Mouse (Mus musculus) frontal cortex, postnatal 10 days (tissue): ENCODE results near the gene Noxo1.

Experiments
- DNase-seq, 2 experiments: peaks; one replicate each; pipeline ENCODE4 v3.0.0; 2022; ENCODE audit warnings: low spot score in 2 of 2, mixed read lengths in 1 of 2

Gene Noxo1

GRCm38 (mm10) chr17:24739926-24740325 is 43.9 kb downstream of the Noxo1 start:
- no peak for DNase-seq

- DNase-seq = no peak
Observed at GRCm38 (mm10) chr17:24742307-24742706, 46.3 kb downstream of the Noxo1 start.

- DNase-seq = no peak
Observed at GRCm38 (mm10) chr17:24743896-24744295, 47.9 kb downstream of the Noxo1 start.

DNA sequence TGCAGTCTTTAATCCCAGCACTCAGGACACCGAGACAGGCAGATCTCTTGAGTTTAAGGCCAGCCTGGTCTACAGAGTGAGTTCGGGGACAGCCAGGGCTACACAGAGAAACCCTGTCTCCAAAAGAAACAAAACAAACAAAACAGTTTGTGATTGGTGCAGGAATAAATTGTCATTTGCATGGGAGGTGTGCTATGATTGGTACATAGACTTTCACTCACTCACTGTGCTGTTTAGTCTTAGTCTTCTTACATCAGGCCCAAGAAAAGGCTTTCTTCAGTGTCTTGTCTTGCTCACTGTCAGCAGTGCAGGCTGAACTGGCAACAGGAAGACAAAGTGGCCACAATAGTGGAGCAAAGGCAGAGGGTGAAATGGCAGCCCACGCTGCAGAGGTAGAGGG is 48.3 kb downstream of the Noxo1 start:
- no peak for DNase-seq

- DNase-seq = peak in 1 of 2 experiments; percentile 78
Observed at GRCm38 (mm10) chr17:24745526-24746497, 49.8 kb downstream of the Noxo1 start.

DNA sequence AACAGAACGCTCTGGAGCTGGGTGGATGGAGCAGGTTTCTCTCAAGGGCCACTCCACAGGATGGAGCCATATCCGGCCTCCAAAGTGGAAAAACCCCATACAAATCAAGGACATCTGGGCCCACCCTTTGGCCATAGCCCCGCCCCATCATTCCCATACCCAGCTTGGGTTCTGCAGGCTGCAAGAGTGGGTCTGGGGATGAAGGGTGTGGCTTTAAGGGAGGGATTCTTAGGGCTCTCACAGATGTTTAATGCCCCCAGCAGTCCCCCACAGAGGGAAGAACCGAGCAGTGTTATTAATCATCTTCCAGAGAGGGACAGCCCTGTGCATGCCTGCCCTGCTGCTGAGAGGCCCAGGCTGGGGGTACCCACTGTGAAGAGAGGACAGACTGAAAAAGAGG is 51.0 kb downstream of the Noxo1 start:
- DNase-seq = no peak
